Mouse (Mus musculus) activated CD4-positive, CD25-positive, alpha-beta regulatory T cell (primary cell): ENCODE measurements around the gene Anapc11. TPM values are rescaled to one million over a fixed set of nuclear protein-coding genes. Genes with fewer than 3 reads are reported as not detected.

ENCODE experiments used
- polyA plus RNA-seq, 2 experiments: library from polyadenylated mRNA; unstranded; fragments of 100-300 nt; shearing (Covaris generic); gene quantifications; one replicate each; pipeline ENCODE4 v1.2.1; 2017

Gene Anapc11
- polyA plus RNA-seq: 100 to 1,000 TPM; 108 to 129 TPM

DNA sequence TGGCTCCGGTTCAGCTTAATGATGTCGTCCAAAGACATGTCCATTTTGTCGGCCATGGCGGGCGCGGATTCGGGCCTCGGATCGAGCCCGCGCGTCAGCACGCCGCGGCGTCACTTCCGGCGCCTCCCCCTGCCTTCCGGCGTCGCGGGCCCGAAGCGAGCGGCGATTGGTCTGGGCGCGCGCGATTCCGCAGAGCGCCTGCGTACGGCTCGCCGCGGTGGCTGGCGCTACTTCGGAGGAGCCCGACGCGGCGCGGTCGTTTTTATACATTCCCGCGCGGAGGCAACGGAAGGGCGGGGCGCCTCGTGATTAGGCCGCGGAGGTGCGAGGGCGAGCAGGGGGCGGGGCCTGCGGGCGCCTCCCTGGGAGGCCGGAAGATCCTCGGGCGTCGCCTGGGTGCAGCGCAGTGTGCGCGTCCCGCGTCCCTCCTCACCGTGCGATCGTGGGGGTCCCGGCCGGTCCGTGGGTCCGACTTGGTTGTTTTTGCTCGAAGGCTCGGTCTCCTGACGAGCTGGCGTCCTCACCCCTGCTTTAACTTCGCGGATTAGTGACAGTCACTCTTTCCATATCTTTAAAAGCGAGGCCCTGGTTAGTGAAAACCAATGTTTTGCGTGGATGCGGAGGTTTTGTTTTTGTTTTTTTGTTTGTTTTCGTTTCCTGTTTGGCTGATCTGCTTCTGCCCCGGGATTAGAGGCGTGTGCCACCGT is at the start of gene Anapc11, which contains the start of gene Alyref:
Gene Anapc11 (plus strand): TSS at position 139 of the 707 bp plus-strand sequence.
Gene Alyref (minus strand): TSS at position 83 of the 707 bp plus-strand sequence.

DNA sequence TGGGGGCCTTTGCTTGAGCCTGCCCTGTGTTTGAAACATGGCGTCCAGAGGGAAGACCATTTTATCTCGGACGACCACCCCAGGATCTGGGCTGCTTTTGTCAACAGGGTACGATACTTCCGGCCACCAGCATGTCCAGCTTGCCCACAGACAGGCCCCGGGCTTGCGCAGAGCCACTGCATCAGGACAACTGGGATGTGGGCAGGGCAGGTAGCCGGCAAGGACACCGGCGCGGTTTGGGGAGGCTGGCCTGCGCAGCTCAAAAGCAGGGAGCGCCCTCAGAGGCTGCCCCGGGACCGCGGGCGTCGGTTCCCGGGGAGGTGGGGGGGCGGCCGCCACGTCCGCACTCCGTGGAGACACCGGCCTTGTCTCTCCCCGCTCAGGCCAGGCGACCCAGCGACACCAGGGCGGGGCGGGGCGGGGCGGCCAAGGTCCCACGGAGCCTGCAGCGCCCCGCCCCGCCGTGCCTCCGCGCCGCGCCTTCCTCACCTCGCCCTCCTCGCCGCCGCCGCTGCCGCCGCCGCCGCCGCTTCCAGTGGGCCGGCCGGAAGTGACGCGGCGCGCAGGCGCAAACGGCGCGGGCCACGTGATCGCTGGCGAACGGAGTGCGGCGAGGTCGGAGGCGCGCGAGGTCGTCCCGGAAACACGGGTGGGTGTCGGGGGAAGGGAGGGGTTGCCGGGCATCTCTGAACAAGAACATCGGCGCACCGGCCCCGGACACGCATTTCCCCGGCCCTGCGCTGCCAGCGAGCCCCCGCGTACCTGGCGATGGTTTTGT is 48.9 kb upstream of the Anapc11 start, which contains the start of gene Mcrip1:
Gene Mcrip1 (minus strand): TSS at position 560 of the 778 bp plus-strand sequence.

GRCm38 (mm10) chr11:120550810-120551440 is 47.3 kb upstream of the Anapc11 start, which contains the start of gene Ppp1r27:
TSS of gene Ppp1r27 (minus strand) at chr11:120551132.

GRCm38 (mm10) chr11:120572752-120573584 is 25.3 kb upstream of the Anapc11 start, which contains the start of gene P4hb:
TSS of gene P4hb (minus strand) at chr11:120573253.

DNA sequence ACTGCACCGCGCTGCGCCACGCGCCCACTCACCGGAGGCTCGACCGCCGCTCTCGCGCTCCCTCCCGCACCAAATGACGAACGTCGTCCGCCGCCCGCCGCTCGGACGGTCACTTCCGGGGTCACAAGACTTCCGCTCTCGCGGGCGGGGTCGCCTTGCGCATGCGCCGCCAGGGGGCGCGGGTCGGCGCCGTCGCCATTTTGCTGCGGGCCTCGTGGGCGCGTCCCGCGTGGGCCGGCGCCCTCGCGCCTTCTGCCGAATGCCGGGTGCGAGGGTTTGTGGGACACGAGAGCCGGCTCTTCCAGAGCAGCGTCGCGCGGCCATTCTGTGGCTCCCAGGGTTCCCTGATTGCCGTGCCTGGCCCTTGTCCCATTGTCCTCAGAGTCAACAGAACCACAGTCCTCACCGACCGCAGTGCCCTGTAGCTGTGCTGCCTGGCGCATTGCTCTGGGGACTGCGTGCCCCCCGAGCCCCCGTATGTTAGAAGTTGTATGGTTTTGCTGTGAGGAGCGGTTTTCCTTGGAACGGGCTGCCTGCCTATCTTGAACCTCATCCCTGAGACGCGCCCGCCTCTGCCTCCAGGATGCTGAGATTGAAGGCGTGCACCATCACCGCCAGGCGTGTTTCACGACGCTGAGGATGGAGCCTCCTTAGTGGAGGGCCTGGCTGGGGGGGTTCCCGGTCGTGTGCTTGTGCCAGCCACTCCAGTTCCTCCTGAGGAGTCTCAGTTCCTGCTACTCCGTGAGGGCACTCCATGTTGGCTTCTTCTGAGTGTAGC is 16.5 kb upstream of the Anapc11 start, which contains the start of gene Arhgdia:
Gene Arhgdia (minus strand): TSS at position 135 of the 778 bp plus-strand sequence.

DNA sequence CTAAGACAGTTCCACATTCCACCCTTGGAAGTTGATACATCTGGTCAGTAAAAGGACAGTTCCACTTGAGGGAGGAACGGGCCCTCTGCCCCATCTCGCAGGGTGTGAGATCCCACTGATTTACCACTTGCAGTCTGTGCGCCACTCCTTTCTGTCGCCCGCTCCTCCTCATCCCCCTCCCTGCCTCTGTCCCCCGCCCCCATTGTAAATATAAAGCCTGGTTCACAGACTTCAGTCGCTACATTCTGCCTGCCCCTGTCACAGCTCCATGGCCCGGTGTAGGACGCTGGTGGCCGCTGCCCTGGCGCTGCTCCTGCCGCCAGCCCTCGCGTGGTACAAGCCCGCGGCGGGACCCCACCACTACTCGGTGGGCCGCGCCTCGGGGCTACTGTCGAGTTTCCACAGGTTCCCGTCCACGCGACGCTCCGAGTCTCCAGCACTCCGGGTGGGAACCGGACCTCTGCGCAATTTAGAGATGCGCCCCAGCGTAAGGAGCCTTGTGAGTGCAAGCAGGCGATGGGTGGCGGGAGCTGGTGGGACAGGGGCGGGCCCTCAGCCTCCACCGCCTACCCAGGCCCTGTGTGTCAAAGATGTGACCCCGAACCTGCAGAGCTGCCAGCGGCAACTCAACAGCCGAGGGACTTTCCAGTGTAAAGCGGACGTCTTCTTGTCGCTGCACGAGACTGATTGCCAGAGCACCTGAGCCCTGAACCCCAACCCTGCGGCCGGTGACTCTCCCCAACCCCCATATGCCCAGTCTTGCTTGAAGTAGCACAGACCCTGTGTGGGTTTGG is 10.2 kb downstream of the Anapc11 start, which contains the start of gene Npb:
Gene Npb (plus strand): TSS at position 237 of the 794 bp plus-strand sequence.

GRCm38 (mm10) chr11:120617519-120618112 is 19.4 kb downstream of the Anapc11 start, which contains the start of gene Pcyt2:
TSS of gene Pcyt2 (minus strand) at chr11:120617936.

GRCm38 (mm10) chr11:120625152-120625775 is 27.0 kb downstream of the Anapc11 start, which contains the start of gene Sirt7:
TSS of gene Sirt7 (minus strand) at chr11:120625240.

DNA sequence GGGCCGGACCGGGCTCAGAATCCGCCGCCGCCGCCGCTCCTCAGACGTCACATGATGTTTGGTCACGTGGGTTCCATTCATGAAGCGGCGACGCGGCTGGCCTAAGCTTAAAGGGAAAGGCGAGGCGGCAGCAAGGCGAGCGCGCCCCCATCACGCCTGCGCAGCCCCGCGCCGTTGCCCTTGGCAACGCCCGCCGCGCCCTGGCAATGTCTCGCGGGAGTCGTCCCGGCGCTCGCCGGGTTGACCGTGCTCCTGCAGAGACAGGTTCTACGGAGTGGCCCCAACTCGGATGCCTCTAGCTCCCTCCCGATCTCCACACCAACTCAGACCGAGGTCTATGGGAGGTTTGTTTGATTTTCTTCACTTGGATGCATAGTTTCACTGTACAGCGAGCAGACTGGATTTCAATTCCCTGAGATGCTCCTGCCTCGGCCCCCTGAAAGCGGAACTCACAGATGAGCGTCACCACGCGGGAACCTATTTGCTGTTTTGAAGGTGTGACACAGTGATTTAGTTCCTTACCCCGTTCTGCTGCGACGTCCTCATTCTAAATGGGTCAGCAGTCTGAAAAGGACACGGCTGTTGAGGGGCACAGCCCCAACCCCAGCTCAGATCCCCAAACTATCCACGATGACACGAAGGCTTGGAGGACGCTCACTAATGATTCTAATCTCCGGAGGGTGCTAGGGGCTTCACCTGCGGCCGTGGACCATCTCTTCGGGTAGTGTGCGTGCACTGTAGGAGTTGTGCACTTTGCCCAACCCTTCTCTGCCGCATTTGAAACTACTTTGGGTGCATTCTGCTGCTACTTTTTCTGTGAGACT is 35.5 kb downstream of the Anapc11 start, which contains the start of gene Mafg:
Gene Mafg (minus strand): TSS at position 81 of the 824 bp plus-strand sequence.

GRCm38 (mm10) chr11:120643601-120643987 is 45.4 kb downstream of the Anapc11 start, which contains the start of gene Pycr1:
TSS of gene Pycr1 (minus strand) at chr11:120643769.

DNA sequence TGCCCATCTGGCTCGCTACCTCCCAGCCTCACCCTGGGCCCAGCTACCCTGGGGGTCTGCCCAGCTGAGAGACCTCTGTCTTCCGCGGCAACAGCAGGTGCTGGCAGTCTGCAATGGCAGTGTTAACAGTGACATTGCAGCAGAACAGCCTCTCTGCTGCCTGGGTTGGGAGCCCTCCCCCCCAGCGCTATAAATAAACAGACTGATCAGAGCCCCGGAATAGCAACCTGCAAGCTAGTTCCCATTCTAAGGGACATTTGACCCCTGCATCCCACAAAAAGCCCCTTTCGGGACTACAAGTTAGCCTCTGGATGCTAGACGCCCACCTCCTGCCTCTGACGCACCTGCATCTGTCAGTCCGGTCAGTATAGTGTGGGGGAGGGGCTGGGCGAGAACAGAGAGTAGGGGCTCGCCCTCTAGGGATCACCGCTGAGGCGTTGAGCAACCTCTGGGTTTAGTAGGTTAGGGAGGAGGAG is 49.8 kb downstream of the Anapc11 start, which contains the start of gene Myadml2:
Gene Myadml2 (minus strand): TSS at position 158 of the 476 bp plus-strand sequence.

Other genes with a start within 250 kb of the Anapc11 start
- gene Actg1, start 249.9 kb upstream of the Anapc11 start, polyA plus RNA-seq: 1,000 to 10,000 TPM; 1,736 to 3,573 TPM
- under 1 TPM in 1 of 2 experiments, not detected in 1; 0.42 TPM for gene Fscn2, start 236.9 kb upstream of the Anapc11 start, polyA plus RNA-seq
- gene Faap100, start 219.7 kb upstream of the Anapc11 start, polyA plus RNA-seq: 10 to 100 TPM; 17.7 to 24.0 TPM
- 10 to 100 TPM; 29.4 to 53.4 TPM for gene Nploc4, start 160.7 kb upstream of the Anapc11 start, polyA plus RNA-seq
- gene Tspan10, start 155.8 kb upstream of the Anapc11 start, polyA plus RNA-seq: under 1 TPM in 1 of 2 experiments, not detected in 1; 0.53 TPM
- under 1 TPM in 1 of 2 experiments, not detected in 1; 0.63 TPM for gene Pde6g, start 144.9 kb upstream of the Anapc11 start, polyA plus RNA-seq
- 10 to 100 TPM; 10.9 to 11.1 TPM for gene Oxld1, start 140.4 kb upstream of the Anapc11 start, polyA plus RNA-seq
- 10 to 100 TPM; 27.4 to 32.2 TPM for gene Ccdc137, start 140.3 kb upstream of the Anapc11 start, polyA plus RNA-seq
- gene Arl16, start 130.8 kb upstream of the Anapc11 start, polyA plus RNA-seq: 10 to 100 TPM; 26.3 to 36.0 TPM
- 10 to 100 TPM; 54.0 to 85.3 TPM for gene Mrpl12, start 113.8 kb upstream of the Anapc11 start, polyA plus RNA-seq
- 10 to 100 TPM in 1 of 2 experiments, 1 to 10 TPM in 1; 8.9 to 11.6 TPM for gene Slc25a10, start 106.6 kb upstream of the Anapc11 start, polyA plus RNA-seq
- not detected for gene Gcgr, start 67.7 kb upstream of the Anapc11 start, polyA plus RNA-seq
- gene Mcrip1, start 48.7 kb upstream of the Anapc11 start, polyA plus RNA-seq: 100 to 1,000 TPM; 116 to 170 TPM
- gene Ppp1r27, start 47.3 kb upstream of the Anapc11 start, polyA plus RNA-seq: not detected
- gene P4hb, start 25.2 kb upstream of the Anapc11 start, polyA plus RNA-seq: 100 to 1,000 TPM; 254 to 278 TPM
- 100 to 1,000 TPM; 711 to 836 TPM for gene Arhgdia, start 16.8 kb upstream of the Anapc11 start, polyA plus RNA-seq
- 100 to 1,000 TPM; 330 to 378 TPM for gene Alyref, start 56 bp upstream of the Anapc11 start, polyA plus RNA-seq
- gene Npb, start 10.1 kb downstream of the Anapc11 start, polyA plus RNA-seq: 1 to 10 TPM in 1 of 2 experiments, under 1 TPM in 1; 0.55 to 2.3 TPM
- gene Pcyt2, start 19.5 kb downstream of the Anapc11 start, polyA plus RNA-seq: 100 to 1,000 TPM; 101 to 127 TPM
- 100 to 1,000 TPM; 166 to 248 TPM for gene Sirt7, start 26.8 kb downstream of the Anapc11 start, polyA plus RNA-seq
- gene Mafg, start 35.2 kb downstream of the Anapc11 start, polyA plus RNA-seq: 10 to 100 TPM; 20.6 to 22.5 TPM
- under 1 TPM; 0.23 to 0.66 TPM for gene Pycr1, start 45.3 kb downstream of the Anapc11 start, polyA plus RNA-seq
- gene Myadml2, start 49.7 kb downstream of the Anapc11 start, polyA plus RNA-seq: under 1 TPM; 0.36 to 0.41 TPM
- not detected for gene Notum, start 62.8 kb downstream of the Anapc11 start, polyA plus RNA-seq
- gene Aspscr1, start 74.6 kb downstream of the Anapc11 start, polyA plus RNA-seq: 100 to 1,000 TPM; 160 to 177 TPM
- gene Cenpx, start 115.3 kb downstream of the Anapc11 start, polyA plus RNA-seq: 100 to 1,000 TPM; 104 to 146 TPM
- gene Lrrc45, start 115.5 kb downstream of the Anapc11 start, polyA plus RNA-seq: 10 to 100 TPM; 37.3 to 49.3 TPM
- 1 to 10 TPM; 1.4 TPM for gene Rac3, start 123.0 kb downstream of the Anapc11 start, polyA plus RNA-seq
- 10 to 100 TPM; 13.6 to 22.1 TPM for gene Dcxr, start 128.9 kb downstream of the Anapc11 start, polyA plus RNA-seq
- gene Cbr2, start 133.7 kb downstream of the Anapc11 start, polyA plus RNA-seq: 1 to 10 TPM in 1 of 2 experiments, not detected in 1; 8.5 TPM
- 10 to 100 TPM; 15.6 to 15.9 TPM for gene Hmga1b, start 164.4 kb downstream of the Anapc11 start, polyA plus RNA-seq
- gene Rfng, start 185.8 kb downstream of the Anapc11 start, polyA plus RNA-seq: 10 to 100 TPM; 31.9 to 32.2 TPM
- 100 to 1,000 TPM; 132 to 179 TPM for gene Gps1, start 185.9 kb downstream of the Anapc11 start, polyA plus RNA-seq
- gene Dus1l, start 198.0 kb downstream of the Anapc11 start, polyA plus RNA-seq: 10 to 100 TPM; 63.8 to 80.4 TPM
- 10 to 100 TPM; 22.8 to 39.0 TPM for gene Fasn, start 226.1 kb downstream of the Anapc11 start, polyA plus RNA-seq